Mouse (Mus musculus): ENCODE data around the gene Wdfy3.

- no peak for TF ChIP-seq POLR2A (IDR thresholded peaks at IDR 0.05; ENCODE audit: borderline replicate concordance, extremely low read depth, low read depth, low read length)
- TF ChIP-seq CTCF (IDR thresholded peaks at IDR 0.05; ENCODE audit: insufficient read depth, low read length), result no peak
These were observed 19.0 kb downstream of the Wdfy3 start for GRCm38 (mm10) chr5:102050677-102051076.

Data from lung, adult 2 months (tissue).